Mouse (Mus musculus): ENCODE data around the gene Olfr768. TPM values are rescaled to one million over a fixed set of nuclear protein-coding genes. Genes with fewer than 3 reads are reported as not detected.
"Not testable (repeated sequence)": the region's sequence is repeated elsewhere in the genome, so short reads cannot be mapped to it uniquely, and the experiment has no call there.

Gene Olfr768
- polyA plus RNA-seq (2015; fragmentation: Nextera tagmentation; extraction: Ambion mirVana), result not detected in 2 replicates

DNA sequence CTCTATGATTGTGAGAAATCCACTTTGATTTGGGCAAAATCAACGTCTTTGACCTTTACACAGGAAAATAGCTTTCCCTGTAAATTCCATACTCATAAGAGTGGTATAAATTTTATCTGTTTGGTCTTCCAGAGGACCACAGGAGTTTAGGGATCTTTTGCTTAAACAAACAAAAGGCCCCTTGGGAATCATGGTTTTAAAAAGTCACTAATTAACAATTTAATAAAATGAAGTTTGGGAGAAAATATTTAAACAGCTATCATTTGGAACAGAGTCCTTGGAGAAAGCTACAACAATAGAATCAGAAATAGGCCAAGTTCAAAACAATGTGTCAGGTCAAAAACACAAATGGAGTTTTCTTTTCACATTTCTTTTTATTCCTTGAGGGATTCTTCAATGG is at the start of gene Olfr768:
Olfr768 (minus strand) TSS at position 101 of the 400 bp plus-strand sequence.
- no peaks in the 10 kb centered on the region for H3K36me3 ChIP-seq (ENCODE audit: control insufficient read depth, insufficient read depth)
- no peaks in the 10 kb centered on the region for H3K4me1 ChIP-seq (ENCODE audit: control insufficient read depth, insufficient read depth, low read length)
- H3K27me3 ChIP-seq (ENCODE audit: control insufficient read depth, insufficient read depth, low read length), result no peaks in the 10 kb centered on the region
- no peak for ATAC-seq (replicated peaks; ENCODE audit: extremely low read depth, insufficient read depth, low FRiP score)
- H3K9ac ChIP-seq (ENCODE audit: low read length), result no peak within 1 kb of the TSS
- H3K9me3 ChIP-seq (replicated peaks; ENCODE audit: control insufficient read depth, low read length), result 0 out of 2 replicates have a peak, but pooled peaks cover 2% of the 10 kb centered on the region
- no peak within 1 kb of the TSS for H3K4me2 ChIP-seq (ENCODE audit: low read depth, low read length)
- 52% methylated on average over 1 of the region's 1 CpGs for WGBS
- no peak within 1 kb of the TSS for H3K4me3 ChIP-seq (ENCODE audit: low read length)
- H3K27ac ChIP-seq (ENCODE audit: low read length), result no peak within 1 kb of the TSS

DNA sequence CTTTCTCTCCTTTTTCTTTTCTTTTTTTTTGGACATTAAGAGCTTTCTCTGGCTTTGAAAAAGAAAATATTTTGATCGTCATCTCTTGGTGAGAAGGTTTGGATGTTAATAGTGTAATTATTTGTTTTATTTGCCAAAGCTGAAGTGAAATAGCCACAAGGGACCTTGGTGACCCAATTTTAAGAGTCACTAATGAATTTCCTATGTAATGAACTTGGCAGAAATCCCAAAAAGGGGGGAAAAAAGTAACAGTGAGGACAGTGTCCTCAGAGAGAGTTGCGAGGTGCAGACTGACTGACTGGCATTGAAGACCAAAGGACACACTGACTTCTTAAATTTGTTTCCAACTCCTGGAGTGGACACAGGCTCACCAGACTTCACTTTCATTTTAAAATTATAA is 39.7 kb upstream of the Olfr768 start, which contains the start of gene Olfr770:
Olfr770 (minus strand) TSS at position 101 of the 400 bp plus-strand sequence.
- Histone ChIP-seq H3K27ac (ENCODE audit: low read length) (no peak within 1 kb of the TSS), H3K4me3 (ENCODE audit: low read length) (no peak within 1 kb of the TSS), H3K36me3 (ENCODE audit: control insufficient read depth, insufficient read depth) (no peaks in the 10 kb centered on the region), H3K4me1 (ENCODE audit: control insufficient read depth, insufficient read depth, low read length) (no peaks in the 10 kb centered on the region), H3K9me3 (replicated peaks; ENCODE audit: control insufficient read depth, low read length) (no peaks in the 10 kb centered on the region), H3K9ac (ENCODE audit: low read length) (no peak within 1 kb of the TSS), H3K27me3 (ENCODE audit: control insufficient read depth, insufficient read depth, low read length) (no peaks in the 10 kb centered on the region), H3K4me2 (ENCODE audit: low read depth, low read length) (no peak within 1 kb of the TSS)
- WGBS, result 78% methylated on average over 2 of the region's 2 CpGs
- ATAC-seq (replicated peaks; ENCODE audit: extremely low read depth, insufficient read depth, low FRiP score), result no peak

DNA sequence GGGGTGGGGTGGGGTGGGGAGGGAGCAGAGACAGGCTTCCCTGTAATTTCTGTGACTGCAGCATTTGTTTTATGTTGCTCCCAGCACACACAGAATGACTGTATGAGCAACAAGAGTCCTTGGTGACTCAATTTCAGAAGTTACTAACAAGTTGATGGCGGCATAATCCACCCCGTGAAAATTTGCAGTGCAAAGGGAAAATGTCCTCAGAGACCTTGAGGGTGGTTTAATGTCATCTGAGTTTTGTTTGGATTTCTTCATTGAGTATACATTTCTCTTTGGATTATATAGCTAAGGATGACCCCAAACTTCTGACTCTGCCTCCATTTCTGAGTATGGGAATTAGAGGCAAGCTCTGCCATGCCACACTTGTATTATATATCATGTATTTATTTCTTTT is 18.6 kb upstream of the Olfr768 start, which contains the start of gene Olfr769:
Olfr769 (minus strand) TSS at position 101 of the 400 bp plus-strand sequence.
- no peaks in the 10 kb centered on the region for H3K4me1 ChIP-seq (ENCODE audit: control insufficient read depth, insufficient read depth, low read length)
- H3K27ac ChIP-seq (ENCODE audit: low read length), result no peak within 1 kb of the TSS
- H3K4me3 ChIP-seq (ENCODE audit: low read length), result no peak within 1 kb of the TSS
- H3K9me3 ChIP-seq (replicated peaks; ENCODE audit: control insufficient read depth, low read length), result peaks cover 2% of the 10 kb centered on the region; the same call in 1 of the 2 replicates
- no peak for ATAC-seq (replicated peaks; ENCODE audit: extremely low read depth, insufficient read depth, low FRiP score)
- H3K27me3 ChIP-seq (ENCODE audit: control insufficient read depth, insufficient read depth, low read length), result no peaks in the 10 kb centered on the region
- 75% methylated on average over 2 of the region's 2 CpGs for WGBS
- no peaks in the 10 kb centered on the region for H3K36me3 ChIP-seq (ENCODE audit: control insufficient read depth, insufficient read depth)
- H3K9ac ChIP-seq (ENCODE audit: low read length), result no peak within 1 kb of the TSS
- no peak within 1 kb of the TSS for H3K4me2 ChIP-seq (ENCODE audit: low read depth, low read length)

DNA sequence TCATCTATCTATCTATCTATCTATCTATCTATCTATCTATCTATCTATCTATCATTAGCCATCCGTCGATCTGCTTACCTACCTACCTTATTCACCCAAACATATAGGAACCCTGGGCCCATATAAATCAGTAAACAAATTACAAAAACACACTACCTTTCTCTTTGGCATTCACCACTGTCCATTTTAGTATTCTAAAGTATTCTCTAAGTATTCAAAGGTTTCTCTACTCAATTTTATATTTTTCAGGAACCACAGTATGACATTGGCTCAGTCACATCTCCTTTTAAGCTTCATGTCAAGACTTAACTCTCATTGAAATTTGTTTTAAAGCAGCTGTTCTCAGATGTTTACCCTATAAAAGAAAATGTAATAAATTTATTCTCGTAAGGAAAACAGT is 16.0 kb upstream of the Olfr768 start:
- Histone ChIP-seq H3K4me1 (ENCODE audit: control insufficient read depth, insufficient read depth, low read length) (no peaks in the 10 kb centered on the region), H3K4me3 (ENCODE audit: low read length) (no peak overlapping the region), H3K36me3 (ENCODE audit: control insufficient read depth, insufficient read depth) (no peaks in the 10 kb centered on the region), H3K4me2 (ENCODE audit: low read depth, low read length) (no peak overlapping the region), H3K9me3 (replicated peaks; ENCODE audit: control insufficient read depth, low read length) (no peaks in the 10 kb centered on the region; the same call in 1 of the 2 replicates), H3K9ac (ENCODE audit: low read length) (no peak overlapping the region), H3K27me3 (ENCODE audit: control insufficient read depth, insufficient read depth, low read length) (no peaks in the 10 kb centered on the region), H3K27ac (ENCODE audit: low read length) (no peak overlapping the region)
- no peak for ATAC-seq (replicated peaks; ENCODE audit: extremely low read depth, insufficient read depth, low FRiP score)
- 91% methylated on average over 3 of the region's 3 CpGs for WGBS

DNA sequence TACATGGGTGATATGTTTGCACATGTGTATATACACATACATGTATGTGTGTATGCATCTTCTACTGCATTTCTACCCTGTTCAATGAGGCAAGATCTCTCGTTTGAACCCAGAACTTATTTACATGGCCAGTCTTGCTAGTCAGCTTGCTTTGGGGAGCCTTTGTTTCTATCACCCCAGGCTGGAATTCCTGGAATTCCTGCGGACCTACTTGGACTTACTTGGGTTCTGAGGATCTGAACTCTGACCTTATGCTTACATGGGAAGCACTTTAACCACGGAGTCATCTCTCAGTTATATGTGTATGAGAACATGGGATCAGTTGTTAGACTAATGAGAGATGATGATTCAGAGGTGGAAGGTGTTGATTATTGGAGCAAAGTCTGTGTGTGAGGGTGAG is 2.1 kb upstream of the Olfr768 start:
- Histone ChIP-seq H3K27ac (ENCODE audit: low read length) (no peak overlapping the region), H3K4me2 (ENCODE audit: low read depth, low read length) (no peak overlapping the region), H3K9ac (ENCODE audit: low read length) (no peak overlapping the region), H3K9me3 (replicated peaks; ENCODE audit: control insufficient read depth, low read length) (0 out of 2 replicates have a peak, but pooled peaks cover 2% of the 10 kb centered on the region), H3K36me3 (ENCODE audit: control insufficient read depth, insufficient read depth) (no peaks in the 10 kb centered on the region), H3K4me3 (ENCODE audit: low read length) (no peak overlapping the region), H3K4me1 (ENCODE audit: control insufficient read depth, insufficient read depth, low read length) (no peaks in the 10 kb centered on the region), H3K27me3 (ENCODE audit: control insufficient read depth, insufficient read depth, low read length) (no peaks in the 10 kb centered on the region)
- no peak for ATAC-seq (replicated peaks; ENCODE audit: extremely low read depth, insufficient read depth, low FRiP score)
- WGBS, result 39% methylated on average over 3 of the region's 3 CpGs

DNA sequence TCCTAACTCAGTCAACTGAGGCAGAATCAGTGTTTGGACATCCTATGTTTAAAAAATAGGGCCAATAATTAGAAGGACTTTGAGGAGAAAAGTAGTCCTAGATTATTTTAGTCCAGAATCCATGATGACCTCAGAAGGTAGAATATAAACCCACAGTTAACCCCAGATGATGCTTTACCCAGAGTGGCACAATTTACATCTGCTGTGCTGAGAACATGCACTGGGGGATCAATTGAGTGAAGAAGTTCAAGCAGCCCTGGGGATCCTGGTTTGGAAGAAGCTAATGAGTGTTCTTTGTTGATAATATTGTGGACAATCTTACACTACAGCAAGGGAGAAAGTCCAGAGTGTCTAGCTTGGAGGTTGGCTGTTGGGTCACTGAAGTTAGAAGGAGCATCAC is 16.4 kb downstream of the Olfr768 start, which contains the start of gene Olfr767:
Olfr767 (minus strand) TSS at position 101 of the 400 bp plus-strand sequence.
- not testable (repeated sequence) for H3K4me2 ChIP-seq (ENCODE audit: low read depth, low read length); H3K36me3 ChIP-seq (ENCODE audit: control insufficient read depth, insufficient read depth); H3K27me3 ChIP-seq (ENCODE audit: control insufficient read depth, insufficient read depth, low read length); ATAC-seq (replicated peaks; ENCODE audit: extremely low read depth, insufficient read depth, low FRiP score); H3K9me3 ChIP-seq (replicated peaks; ENCODE audit: control insufficient read depth, low read length); H3K4me1 ChIP-seq (ENCODE audit: control insufficient read depth, insufficient read depth, low read length); H3K4me3 ChIP-seq (ENCODE audit: low read length); H3K9ac ChIP-seq (ENCODE audit: low read length); H3K27ac ChIP-seq (ENCODE audit: low read length)

DNA sequence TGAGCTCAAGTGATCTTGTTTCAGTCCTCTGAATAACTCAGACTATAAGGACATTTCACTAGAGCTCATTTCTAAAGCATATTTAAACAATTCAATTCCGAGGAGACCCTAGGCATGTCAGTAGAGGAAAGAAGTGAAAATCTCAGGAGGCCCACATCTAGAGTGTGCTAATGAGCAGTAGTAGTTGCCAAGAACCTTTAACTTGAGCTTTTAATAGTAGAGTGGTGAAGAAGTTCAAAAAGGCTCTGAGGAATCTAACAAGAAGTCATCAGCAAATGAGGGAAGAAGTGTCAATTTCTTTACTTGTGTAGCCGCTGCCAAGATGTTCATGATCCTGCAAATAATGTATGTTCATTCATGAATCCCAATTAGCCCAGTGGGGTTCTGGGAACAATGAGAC is 30.3 kb downstream of the Olfr768 start, which contains the start of gene Olfr766-ps1:
Olfr766-ps1 (minus strand) TSS at position 101 of the 400 bp plus-strand sequence.
- H3K4me2 ChIP-seq (ENCODE audit: low read depth, low read length), result no peak within 1 kb of the TSS
- no peak within 1 kb of the TSS for H3K9ac ChIP-seq (ENCODE audit: low read length)
- no peaks in the 10 kb centered on the region for H3K4me1 ChIP-seq (ENCODE audit: control insufficient read depth, insufficient read depth, low read length)
- no peak within 1 kb of the TSS for H3K27ac ChIP-seq (ENCODE audit: low read length)
- no peaks in the 10 kb centered on the region for H3K36me3 ChIP-seq (ENCODE audit: control insufficient read depth, insufficient read depth)
- ATAC-seq (replicated peaks; ENCODE audit: extremely low read depth, insufficient read depth, low FRiP score), result no peak
- no peaks in the 10 kb centered on the region for H3K9me3 ChIP-seq (replicated peaks; ENCODE audit: control insufficient read depth, low read length)
- H3K27me3 ChIP-seq (ENCODE audit: control insufficient read depth, insufficient read depth, low read length), result no peaks in the 10 kb centered on the region
- WGBS, result 74% methylated on average over 2 of the region's 2 CpGs
- H3K4me3 ChIP-seq (ENCODE audit: low read length), result no peak within 1 kb of the TSS

DNA sequence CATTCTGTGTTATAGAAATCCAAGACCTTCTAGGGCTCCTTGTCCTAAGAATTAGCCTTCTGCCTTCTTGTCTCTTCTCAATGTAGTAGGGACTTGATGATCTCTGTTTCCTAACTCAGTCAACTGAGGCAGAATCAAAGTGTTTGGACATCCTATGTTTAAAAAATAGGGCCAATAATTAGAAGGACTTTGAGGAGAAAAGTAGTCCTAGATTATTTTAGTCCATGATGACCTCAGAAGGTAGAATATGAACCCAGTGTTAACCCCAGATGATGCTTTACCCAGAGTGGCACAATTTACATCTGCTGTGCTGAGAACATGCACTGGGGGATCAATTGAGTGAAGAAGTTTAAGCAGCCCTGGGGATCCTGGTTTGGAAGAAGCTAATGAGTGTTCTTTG is 49.3 kb downstream of the Olfr768 start, which contains the start of gene Olfr765:
Olfr765 (minus strand) TSS at position 101 of the 400 bp plus-strand sequence.
- not testable (repeated sequence) for H3K4me1 ChIP-seq (ENCODE audit: control insufficient read depth, insufficient read depth, low read length); H3K4me3 ChIP-seq (ENCODE audit: low read length); H3K9me3 ChIP-seq (replicated peaks; ENCODE audit: control insufficient read depth, low read length); H3K27me3 ChIP-seq (ENCODE audit: control insufficient read depth, insufficient read depth, low read length); H3K9ac ChIP-seq (ENCODE audit: low read length); ATAC-seq (replicated peaks; ENCODE audit: extremely low read depth, insufficient read depth, low FRiP score); H3K36me3 ChIP-seq (ENCODE audit: control insufficient read depth, insufficient read depth); H3K4me2 ChIP-seq (ENCODE audit: low read depth, low read length); H3K27ac ChIP-seq (ENCODE audit: low read length)

Measured in heart, embryonic 16.5 days (tissue).